Mouse (Mus musculus): ENCODE measurements at regions not wholly inside any gene's neighbourhood (a gene's known extent, or its start where the extent isn't known, plus 50 kb on each side); places are given as distances from the start of the nearest gene placed in this dataset.

DNA sequence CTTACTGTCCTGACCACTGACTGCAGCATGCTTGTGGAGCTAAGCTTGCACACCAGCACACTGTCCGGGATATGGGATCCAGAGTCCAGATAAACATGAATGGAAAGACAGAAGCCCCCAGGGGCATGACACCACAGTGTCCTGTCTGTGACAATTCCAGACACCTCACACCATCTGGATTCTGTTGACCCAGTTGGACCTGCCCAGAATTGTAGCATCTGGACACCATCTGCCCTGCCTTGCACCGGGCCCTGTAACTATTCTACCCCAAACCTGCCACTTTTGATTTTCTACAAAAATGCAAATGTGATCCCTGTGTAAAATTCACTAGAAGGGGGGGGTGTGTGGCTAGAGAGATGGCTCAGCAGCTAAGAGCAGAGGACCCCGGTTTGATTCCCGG is 114.5 kb upstream of the Hs6st1 start:
- Histone ChIP-seq H3K27me3 (ENCODE audit: control insufficient read depth in 1 of 2, insufficient read depth in 2 of 2, low read length in 2 of 2) (no peaks in the 10 kb centered on the region; a peak in 1 of 4 replicates), H3K79me2 (ENCODE audit: control insufficient read depth, insufficient read depth, low read length, poor library complexity) (no peaks in the 10 kb centered on the region), H3K36me3 (ENCODE audit: control insufficient read depth in 1 of 2, insufficient read depth in 2 of 2, low read length in 2 of 2) (no peaks in the 10 kb centered on the region), H3K4me1 (ENCODE audit: control insufficient read depth in 1 of 2, insufficient read depth in 2 of 2, low read length in 2 of 2) (no peaks in the 10 kb centered on the region), H3K27ac (ENCODE audit: control insufficient read depth, low read depth, low read length) (no peak overlapping the region), H3K4me3 (ENCODE audit: control insufficient read depth in 1 of 2, insufficient read depth in 1 of 2, low read depth in 2 of 2, low read length in 2 of 2) (no peak overlapping the region), H3K9me3 (replicated peaks; ENCODE audit: insufficient read depth, low read length) (no peaks in the 10 kb centered on the region), H3K9ac (ENCODE audit: control insufficient read depth, low read depth, low read length, poor library complexity, severe bottlenecking) (no peak overlapping the region)
- TF ChIP-seq SIN3A (IDR thresholded peaks at IDR 0.05; ENCODE audit: low read length) = no peak
- no peak for DNase-seq (ENCODE audit: low read depth, low spot score)

- no peak overlapping the region for H3K27ac ChIP-seq (ENCODE audit: control insufficient read depth, low read depth, low read length)
- H3K36me3 ChIP-seq (ENCODE audit: control insufficient read depth in 1 of 2, insufficient read depth in 2 of 2, low read length in 2 of 2) = no peaks in the 10 kb centered on the region
- no peak for DNase-seq (ENCODE audit: low read depth, low spot score)
- TF ChIP-seq SMC3 (IDR thresholded peaks at IDR 0.05; ENCODE audit: low read depth, low read length) = no peak
- no peak for TF ChIP-seq CHD1 (IDR thresholded peaks at IDR 0.05; ENCODE audit: low read depth, low read length)
- no peak for TF ChIP-seq UBTF (IDR thresholded peaks at IDR 0.05; ENCODE audit: borderline replicate concordance, insufficient read depth, low read depth, low read length)
- TF ChIP-seq RAD21 (IDR thresholded peaks at IDR 0.05; ENCODE audit: low read depth, low read length) = no peak
- no peak for TF ChIP-seq ZC3H11A (IDR thresholded peaks at IDR 0.05; ENCODE audit: low read depth, low read length)
- TF ChIP-seq NELFE (IDR thresholded peaks at IDR 0.05; ENCODE audit: low read depth, low read length) = no peak
- TF ChIP-seq POLR2AphosphoS5 (IDR thresholded peaks at IDR 0.05; ENCODE audit: borderline replicate concordance, low read depth, low read length) = no peak
- TF ChIP-seq NRF1 (IDR thresholded peaks at IDR 0.05; ENCODE audit: insufficient read depth, low read depth, low read length, poor library complexity, severe bottlenecking) = no peak
- TF ChIP-seq ETS1 (IDR thresholded peaks at IDR 0.05; ENCODE audit: low read depth, low read length) = no peak
- no peak for TF ChIP-seq MAFK (IDR thresholded peaks at IDR 0.05; ENCODE audit: borderline replicate concordance, low read depth, low read length)
- no peaks in the 10 kb centered on the region for H3K79me2 ChIP-seq (ENCODE audit: control insufficient read depth, insufficient read depth, low read length, poor library complexity)
- no peaks in the 10 kb centered on the region for H3K9me3 ChIP-seq (replicated peaks; ENCODE audit: insufficient read depth, low read length)
- H3K9ac ChIP-seq (ENCODE audit: control insufficient read depth, low read depth, low read length, poor library complexity, severe bottlenecking) = no peak overlapping the region
- no peaks in the 10 kb centered on the region for H3K4me1 ChIP-seq (ENCODE audit: control insufficient read depth in 1 of 2, insufficient read depth in 2 of 2, low read length in 2 of 2)
- H3K27me3 ChIP-seq (ENCODE audit: control insufficient read depth in 1 of 2, insufficient read depth in 2 of 2, low read length in 2 of 2) = no peaks in the 10 kb centered on the region; a peak in 1 of 4 replicates
- H3K4me3 ChIP-seq (ENCODE audit: control insufficient read depth in 1 of 2, insufficient read depth in 1 of 2, low read depth in 2 of 2, low read length in 2 of 2) = no peak overlapping the region
Measured at GRCm38 (mm10) chr1:35957425-35958372, 110.5 kb upstream of the Hs6st1 start.

DNA sequence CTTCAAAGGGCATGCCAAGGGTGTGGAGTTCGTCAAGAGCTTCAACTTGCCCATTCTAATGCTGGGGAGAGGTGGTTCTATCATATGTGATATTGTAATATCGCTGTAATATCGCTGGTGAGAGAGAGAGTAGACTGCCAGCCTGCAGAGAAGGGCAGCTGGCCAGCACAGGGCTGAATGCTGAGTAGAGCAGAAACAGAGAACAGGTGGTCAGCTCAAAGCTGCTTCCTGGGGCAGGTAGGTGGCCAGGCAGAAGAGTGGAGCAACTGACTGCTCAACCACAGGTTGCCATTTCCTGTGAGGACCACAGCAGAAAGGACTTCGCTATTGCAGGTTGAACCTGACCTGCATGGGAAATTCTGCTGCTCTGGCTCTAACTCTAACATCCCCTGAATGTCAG is 108.5 kb upstream of the Hs6st1 start:
- no peaks in the 10 kb centered on the region for H3K79me2 ChIP-seq (ENCODE audit: control insufficient read depth, insufficient read depth, low read length, poor library complexity)
- H3K27ac ChIP-seq (ENCODE audit: control insufficient read depth, low read depth, low read length) = no peak overlapping the region
- no peak overlapping the region for H3K4me3 ChIP-seq (ENCODE audit: control insufficient read depth in 1 of 2, insufficient read depth in 1 of 2, low read depth in 2 of 2, low read length in 2 of 2)
- H3K9ac ChIP-seq (ENCODE audit: control insufficient read depth, low read depth, low read length, poor library complexity, severe bottlenecking) = no peak overlapping the region
- DNase-seq (ENCODE audit: low read depth, low spot score) = no peak
- no peaks in the 10 kb centered on the region for H3K9me3 ChIP-seq (replicated peaks; ENCODE audit: insufficient read depth, low read length)
- no peaks in the 10 kb centered on the region; a peak in 1 of 4 replicates for H3K27me3 ChIP-seq (ENCODE audit: control insufficient read depth in 1 of 2, insufficient read depth in 2 of 2, low read length in 2 of 2)
- no peaks in the 10 kb centered on the region for H3K4me1 ChIP-seq (ENCODE audit: control insufficient read depth in 1 of 2, insufficient read depth in 2 of 2, low read length in 2 of 2)
- no peaks in the 10 kb centered on the region for H3K36me3 ChIP-seq (ENCODE audit: control insufficient read depth in 1 of 2, insufficient read depth in 2 of 2, low read length in 2 of 2)
- TF ChIP-seq CTCF (IDR thresholded peaks at IDR 0.05 in 2 of 3, conservative IDR thresholded peaks at IDR 0.05 in 1 of 3; ENCODE audit: control insufficient read depth in 1 of 3, insufficient read depth in 1 of 3, low read depth in 2 of 3, low read length in 3 of 3, poor library complexity in 1 of 3, severe bottlenecking in 1 of 3) = no peak
- no peak for TF ChIP-seq ZMIZ1 (IDR thresholded peaks at IDR 0.05; ENCODE audit: low read depth, low read length)
- TF ChIP-seq RAD21 (IDR thresholded peaks at IDR 0.05; ENCODE audit: low read depth, low read length) = no peak
- no peak for TF ChIP-seq BHLHE40 (IDR thresholded peaks at IDR 0.05; ENCODE audit: borderline replicate concordance, low read depth, low read length)
- no peak for TF ChIP-seq MYB (IDR thresholded peaks at IDR 0.05; ENCODE audit: low read depth, low read length)
- TF ChIP-seq MAZ (IDR thresholded peaks at IDR 0.05; ENCODE audit: low read depth, low read length) = no peak
- TF ChIP-seq MEF2A (IDR thresholded peaks at IDR 0.05; ENCODE audit: extremely low read depth, insufficient replicate concordance, low read depth, low read length, poor library complexity, severe bottlenecking) = no peak
- TF ChIP-seq CHD1 (IDR thresholded peaks at IDR 0.05; ENCODE audit: low read depth, low read length) = no peak
- no peak for TF ChIP-seq SMC3 (IDR thresholded peaks at IDR 0.05; ENCODE audit: low read depth, low read length)
- TF ChIP-seq USF1 (IDR thresholded peaks at IDR 0.05; ENCODE audit: low read depth, low read length) = no peak
- no peak for TF ChIP-seq GABPA (IDR thresholded peaks at IDR 0.05; ENCODE audit: low read depth, low read length)
- TF ChIP-seq POLR2A (IDR thresholded peaks at IDR 0.05; ENCODE audit: control insufficient read depth in 1 of 2, insufficient read depth in 1 of 2, low read depth in 1 of 2, low read length in 2 of 2, poor library complexity in 1 of 2) = no peak
- TF ChIP-seq GATA1 (IDR thresholded peaks at IDR 0.05; ENCODE audit: low read depth, low read length) = no peak
- TF ChIP-seq CHD2 (IDR thresholded peaks at IDR 0.05; ENCODE audit: low read length) = no peak
- TF ChIP-seq KAT2A (conservative IDR thresholded peaks at IDR 0.05; ENCODE audit: low read depth, low read length) = no peak
- no peak for TF ChIP-seq TBP (IDR thresholded peaks at IDR 0.05; ENCODE audit: low read depth, low read length)
